In the genomic region with DNA sequence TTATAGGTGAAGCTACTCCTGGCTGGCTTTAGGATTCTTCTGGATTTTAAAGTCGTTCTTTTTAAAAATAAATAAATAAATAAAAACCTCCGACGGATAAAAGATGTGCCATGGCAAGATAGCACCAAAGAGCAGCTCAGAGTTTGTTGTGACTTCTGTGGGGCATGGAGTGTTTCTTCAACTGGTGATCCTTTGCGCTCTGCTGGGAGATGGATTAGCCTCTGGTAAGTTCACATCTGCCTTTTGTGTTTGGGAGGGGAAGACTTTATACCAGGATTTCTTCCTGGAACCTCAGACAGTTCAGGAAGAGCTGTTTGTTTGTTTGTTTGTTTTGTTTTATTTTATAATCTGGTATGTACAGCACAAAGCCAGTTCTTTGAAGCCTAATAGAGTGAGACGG, we compare ENCODE assay signal across 16 mouse cellular contexts. TPM values are rescaled to one million over a fixed set of nuclear protein-coding genes. Genes with fewer than 3 reads are reported as not detected.
DNase-seq lines count a peak whose midpoint lies in the region; ATAC-seq and TF ChIP-seq lines count a peak whose summit lies in the region.
"Had no signal": no experiment of that assay in that cellular context is flagged by ENCODE, and none has a peak within 500 bp of the region (broad histone marks: within the 10 kb centered on the region; RNA-seq: fewer than 3 reads in every experiment).

No protein-coding gene starts in this region.

- no peak for DNase-seq in heart, adult 2 months
- DNase-seq in heart, embryonic 10.5 days (ENCODE audit: low spot score): no peak
- DNase-seq in kidney, adult 2 months: no peak
- no peak for DNase-seq in kidney, postnatal 10 days
- no peak for DNase-seq in lung, embryonic 14.5 days
- no peak for DNase-seq in lung, postnatal 36 days
- DNase-seq: layer of hippocampus, postnatal 36 days; thymus, postnatal 36 days had no signal

- peaks cover 5% of the 10 kb centered on the region for H3K79me2 ChIP-seq in heart, adult 2 months (replicated peaks; ENCODE audit: control insufficient read depth, insufficient read depth, low read length)

- H3K4me3 ChIP-seq in heart, adult 2 months: 0 out of 2 replicates have a peak overlapping the region, but pooled peaks have one; percentile 17
- H3K4me3 ChIP-seq in heart, embryonic 10.5 days: no peak overlapping the region
- H3K4me3 ChIP-seq in kidney, adult 2 months (ENCODE audit: insufficient read depth, low read depth, low read length): no peak overlapping the region
- no peak overlapping the region for H3K4me3 ChIP-seq in lung, embryonic 14.5 days (ENCODE audit: low read depth, low read length)
- no peak overlapping the region for H3K4me3 ChIP-seq in stomach, embryonic 16.5 days (replicated peaks; ENCODE audit: low read length)
- H3K4me3 ChIP-seq: embryonic facial prominence, embryonic 13.5 days; forebrain, embryonic 15.5 days; limb, embryonic 15.5 days; midbrain, embryonic 15.5 days; myocyte had no signal

- no peaks in the 10 kb centered on the region for H3K9me3 ChIP-seq in heart, embryonic 10.5 days
- H3K9me3 ChIP-seq in lung, embryonic 14.5 days (ENCODE audit: low read depth, low read length): no peaks in the 10 kb centered on the region
- no peaks in the 10 kb centered on the region for H3K9me3 ChIP-seq in stomach, embryonic 16.5 days (replicated peaks; ENCODE audit: control insufficient read depth, low read length)
- H3K9me3 ChIP-seq: embryonic facial prominence, embryonic 13.5 days; forebrain, embryonic 15.5 days; G1E; limb, embryonic 15.5 days; midbrain, embryonic 15.5 days had no signal

- no peak overlapping the region for H3K9ac ChIP-seq in heart, adult 2 months (ENCODE audit: low read depth, low read length)
- H3K9ac ChIP-seq in lung, embryonic 14.5 days: no peak overlapping the region
- no peak overlapping the region for H3K9ac ChIP-seq in stomach, embryonic 16.5 days (ENCODE audit: low read length)
- H3K9ac ChIP-seq: embryonic facial prominence, embryonic 13.5 days; forebrain, embryonic 15.5 days; limb, embryonic 15.5 days; midbrain, embryonic 15.5 days had no signal

- TF ChIP-seq POLR2A in heart, adult 2 months (IDR thresholded peaks at IDR 0.05; ENCODE audit: insufficient read depth, low read depth, low read length): no peak
- TF ChIP-seq POLR2A in kidney, adult 2 months (IDR thresholded peaks at IDR 0.05; ENCODE audit: low read depth, low read length): no peak

- peaks cover 40% of the 10 kb centered on the region for H3K4me1 ChIP-seq in heart, adult 2 months (ENCODE audit: control insufficient read depth, insufficient read depth, low read length)
- peaks cover 9% of the 10 kb centered on the region; the same call in 1 of the 2 replicates for H3K4me1 ChIP-seq in heart, embryonic 10.5 days
- peaks cover 52% of the 10 kb centered on the region for H3K4me1 ChIP-seq in kidney, adult 2 months (ENCODE audit: control insufficient read depth, insufficient read depth, low read length)
- H3K4me1 ChIP-seq in lung, embryonic 14.5 days (ENCODE audit: insufficient read depth): peaks cover 21% of the 10 kb centered on the region
- H3K4me1 ChIP-seq in stomach, embryonic 16.5 days (ENCODE audit: control insufficient read depth, insufficient read depth, low read length): peaks cover 29% of the 10 kb centered on the region

- no peak for TF ChIP-seq CTCF in heart, adult 2 months (IDR thresholded peaks at IDR 0.05)
- no peak for TF ChIP-seq CTCF in kidney, adult 2 months (conservative IDR thresholded peaks at IDR 0.05; ENCODE audit: insufficient read depth, insufficient read length, low read depth, low read length)
- no peak for TF ChIP-seq CTCF in lung, embryonic 14.5 days (IDR thresholded peaks at IDR 0.05; ENCODE audit: low read depth)

- H3K36me3 ChIP-seq in heart, adult 2 months (ENCODE audit: control insufficient read depth, insufficient read depth, low read length): peaks cover 79% of the 10 kb centered on the region
- peaks cover 6% of the 10 kb centered on the region; the same call in 1 of the 2 replicates for H3K36me3 ChIP-seq in heart, embryonic 10.5 days
- H3K36me3 ChIP-seq in kidney, adult 2 months (ENCODE audit: control insufficient read depth, insufficient read depth, low read length): peaks cover 3% of the 10 kb centered on the region; the same call in 1 of the 2 replicates
- H3K36me3 ChIP-seq in lung, embryonic 14.5 days (ENCODE audit: insufficient read depth): 0 out of 2 replicates have a peak, but pooled peaks cover 6% of the 10 kb centered on the region
- H3K36me3 ChIP-seq in stomach, embryonic 16.5 days (ENCODE audit: control insufficient read depth, insufficient read depth, low read length): no peaks in the 10 kb centered on the region
- H3K36me3 ChIP-seq: forebrain, embryonic 15.5 days; midbrain, embryonic 15.5 days had no signal

- H3K27me3 ChIP-seq in heart, adult 2 months (ENCODE audit: control insufficient read depth, insufficient read depth, low read length): no peaks in the 10 kb centered on the region
- no peaks in the 10 kb centered on the region for H3K27me3 ChIP-seq in heart, embryonic 10.5 days (ENCODE audit: insufficient read depth, poor library complexity, severe bottlenecking)
- H3K27me3 ChIP-seq in kidney, adult 2 months (replicated peaks; ENCODE audit: control insufficient read depth, insufficient read depth, low read length): no peaks in the 10 kb centered on the region
- H3K27me3 ChIP-seq in lung, embryonic 14.5 days (ENCODE audit: insufficient read depth, low read length): no peaks in the 10 kb centered on the region
- H3K27me3 ChIP-seq in stomach, embryonic 16.5 days (ENCODE audit: control insufficient read depth, insufficient read depth, low read length): no peaks in the 10 kb centered on the region
- H3K27me3 ChIP-seq: embryonic facial prominence, embryonic 13.5 days; forebrain, embryonic 15.5 days; limb, embryonic 15.5 days; midbrain, embryonic 15.5 days had no signal

- WGBS in heart, adult 2 months: 40% methylated on average over 5 of the region's 5 CpGs
- 68% methylated on average over 5 of the region's 5 CpGs for WGBS in heart, embryonic 10.5 days
- 69% methylated on average over 5 of the region's 5 CpGs for WGBS in kidney, adult 2 months
- 50% methylated on average over 5 of the region's 5 CpGs for WGBS in lung, embryonic 14.5 days
- 62% methylated on average over 5 of the region's 5 CpGs for WGBS in stomach, embryonic 16.5 days

- H3K4me2 ChIP-seq in lung, embryonic 14.5 days: no peak overlapping the region
- H3K4me2 ChIP-seq in stomach, embryonic 16.5 days (ENCODE audit: low read depth, low read length): no peak overlapping the region
- H3K4me2 ChIP-seq: embryonic facial prominence, embryonic 13.5 days; forebrain, embryonic 15.5 days; limb, embryonic 15.5 days; midbrain, embryonic 15.5 days had no signal

- intact Hi-C loops in heart, adult 2 months (cut with DNase I): loop anchor here (2.0 kb wide), 1 partner anchor 37 kb away; the partner anchor contains the start of gene Susd6

- peak overlapping the region; percentile 76 for H3K27ac ChIP-seq in heart, adult 2 months
- no peak overlapping the region for H3K27ac ChIP-seq in heart, embryonic 10.5 days
- peak overlapping the region; percentile 41; the same call in 1 of the 2 replicates for H3K27ac ChIP-seq in kidney, adult 2 months (ENCODE audit: insufficient read depth, low read depth, low read length)
- peak overlapping the region; percentile 58; the same call in 1 of the 2 replicates for H3K27ac ChIP-seq in lung, embryonic 14.5 days (ENCODE audit: low read depth)
- peak overlapping the region; percentile 68 for H3K27ac ChIP-seq in stomach, embryonic 16.5 days (ENCODE audit: low read length)
- H3K27ac ChIP-seq: embryonic facial prominence, embryonic 13.5 days; midbrain, embryonic 15.5 days had no signal

- TF ChIP-seq EP300 in heart, adult 2 months (IDR thresholded peaks at IDR 0.05; ENCODE audit: insufficient read depth, low read depth, low read length): no peak

- ATAC-seq in lung, embryonic 14.5 days (ENCODE audit: insufficient read depth): no peak
- ATAC-seq in stomach, embryonic 16.5 days (ENCODE audit: insufficient read depth, low FRiP score): no peak
- ATAC-seq: activated CD4-positive, CD25-positive, alpha-beta regulatory T cell, adult 4 months; forebrain, embryonic 15.5 days; midbrain, embryonic 15.5 days had no signal

RNA-seq across cellular contexts. Expression of gene Susd6, which starts 37.7 kb away (rescaled TPM):
- 10 to 100 TPM; 67.4 to 78.6 TPM for total RNA-seq in heart, adult 2 months (2021)
- 50.1 and 75.8 TPM in 2 replicates for polyA plus RNA-seq in heart, adult 2 months (2012; rRNA removed)
- 14.9 and 16.5 TPM in 2 replicates for polyA plus RNA-seq in heart, embryonic 10.5 days (2016; fragmentation: Nextera tagmentation; extraction: Ambion mirVana)
- polyA plus RNA-seq in kidney, adult 2 months (2012; rRNA removed): 65.5 and 80.0 TPM in 2 replicates
- polyA plus RNA-seq in lung, embryonic 14.5 days (2014; fragmentation: Nextera tagmentation; extraction: Ambion mirVana): 20.5 and 21.2 TPM in 2 replicates
- polyA plus RNA-seq in stomach, embryonic 16.5 days (2015; fragmentation: Nextera tagmentation; extraction: Ambion mirVana): 17.6 and 18.5 TPM in 2 replicates
